Mouse (Mus musculus) brain, embryonic 14.5 days (tissue): ENCODE data around the gene P4hb.

Source experiments
- CTCF ChIP-seq: fragments of 200-500 bp; IDR thresholded peaks from 2 replicates; pipeline ENCODE4 v1.5.1; 2012; ENCODE audit warnings: inconsistent platforms, mild to moderate bottlenecking, moderate library complexity, borderline replicate concordance; ENCODE audit not compliant: insufficient read depth, insufficient read length; ENCODE audit errors: extremely low read depth
- POLR2A ChIP-seq: fragments of 200-500 bp; IDR thresholded peaks from 2 replicates; pipeline ENCODE4 v1.6.1; 2012; ENCODE audit warnings: mild to moderate bottlenecking, inconsistent platforms, borderline replicate concordance; ENCODE audit not compliant: poor library complexity, insufficient read depth, insufficient read length, severe bottlenecking; ENCODE audit errors: extremely low read depth

DNA sequence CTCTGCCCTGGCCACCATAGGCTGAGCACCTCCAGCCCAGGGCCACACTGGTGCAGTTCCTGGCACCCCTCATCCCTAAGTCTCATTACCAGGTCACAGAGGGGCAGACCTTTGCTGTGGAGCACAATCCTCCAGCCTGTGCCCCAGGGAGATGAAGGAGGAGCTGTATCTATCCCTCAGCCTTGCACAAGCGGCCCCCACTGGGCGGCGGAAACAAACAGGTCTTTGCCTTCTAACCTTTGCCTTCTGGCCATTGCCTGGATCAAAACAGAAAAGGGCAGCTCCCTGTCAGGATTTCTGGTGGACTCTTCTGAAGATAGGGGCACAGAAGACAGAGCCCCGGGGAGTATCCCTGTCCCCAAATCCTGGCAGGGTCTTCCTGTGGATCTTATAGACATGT is 44.1 kb downstream of the P4hb start:
- no peak for TF ChIP-seq CTCF
- no peak for TF ChIP-seq POLR2A
